Mouse (Mus musculus) B cell, adult 2 months (primary cell): ENCODE results near the gene Rnase13.
"Not testable (repeated sequence)": the region's sequence is repeated elsewhere in the genome, so short reads cannot be mapped to it uniquely, and the experiment has no call there.

Experiments
- DNase-seq, 2 experiments: peaks; one replicate each; pipeline ENCODE4 v3.0.0; 2022

The Rnase13 gene

GRCm38 (mm10) chr14:51922571-51922865, at the start of gene Rnase13:
Rnase13 (minus strand) TSS chr14:51922773.
- DNase-seq: no peak

DNA sequence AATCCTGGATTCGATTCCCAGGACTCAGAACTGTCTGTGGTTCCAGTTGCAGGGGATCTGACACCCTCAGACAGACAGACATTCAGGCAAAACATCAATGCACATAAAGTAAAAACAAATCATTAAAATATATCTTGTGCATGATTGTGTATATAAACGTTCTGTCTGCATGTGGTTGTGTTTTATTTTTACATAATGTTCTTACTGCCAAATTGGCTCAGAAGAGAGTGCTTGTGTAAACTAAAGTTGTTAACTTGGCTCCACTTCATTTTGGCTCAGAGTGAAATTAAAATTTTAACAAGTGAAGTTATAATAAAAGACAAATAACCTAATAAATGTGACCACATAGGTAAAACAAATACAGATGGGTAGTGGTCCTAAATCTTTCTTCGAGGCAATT, 44.8 kb upstream of the Rnase13 start:
- DNase-seq: no peak

DNA sequence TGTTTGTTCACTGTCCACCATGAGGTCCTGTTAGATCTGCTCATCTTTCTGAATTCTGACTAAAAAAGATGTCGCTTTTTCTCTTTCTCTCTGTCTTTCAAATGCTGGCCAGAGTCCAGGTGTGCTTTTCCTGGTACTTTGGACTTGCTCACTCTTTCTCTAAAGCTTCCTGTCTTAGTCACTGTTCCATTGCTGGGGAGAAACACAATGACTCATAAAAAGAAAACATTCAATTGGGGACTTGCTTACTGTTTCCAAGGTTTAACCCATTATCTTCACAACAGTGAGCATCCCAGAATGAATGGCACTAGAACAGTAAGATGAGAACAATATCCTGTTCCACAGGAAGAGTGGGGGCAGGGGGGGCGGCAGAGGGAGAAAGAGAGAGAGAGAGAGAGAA, 37.7 kb upstream of the Rnase13 start:
- DNase-seq: no peak

DNA sequence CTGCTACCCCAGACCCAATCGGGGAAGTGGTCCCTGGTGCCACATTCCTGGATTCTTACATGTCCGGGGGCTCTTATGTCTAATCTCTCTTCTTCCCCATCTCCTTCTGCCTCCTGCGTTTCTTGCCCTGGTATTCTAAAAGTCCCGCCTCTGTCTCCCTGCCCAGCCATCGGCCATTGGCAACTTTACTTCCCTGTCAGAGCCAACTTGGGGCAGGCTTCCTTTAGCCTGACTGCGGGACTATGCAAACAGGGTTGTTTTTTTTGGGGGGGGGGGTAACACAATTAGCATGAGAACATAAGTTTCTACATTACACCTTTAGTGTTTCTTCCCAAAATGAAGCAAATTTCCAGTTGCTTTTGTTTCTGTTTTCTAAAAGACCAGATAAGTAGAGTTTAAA, 20.8 kb upstream of the Rnase13 start:
- no peak for DNase-seq

DNA sequence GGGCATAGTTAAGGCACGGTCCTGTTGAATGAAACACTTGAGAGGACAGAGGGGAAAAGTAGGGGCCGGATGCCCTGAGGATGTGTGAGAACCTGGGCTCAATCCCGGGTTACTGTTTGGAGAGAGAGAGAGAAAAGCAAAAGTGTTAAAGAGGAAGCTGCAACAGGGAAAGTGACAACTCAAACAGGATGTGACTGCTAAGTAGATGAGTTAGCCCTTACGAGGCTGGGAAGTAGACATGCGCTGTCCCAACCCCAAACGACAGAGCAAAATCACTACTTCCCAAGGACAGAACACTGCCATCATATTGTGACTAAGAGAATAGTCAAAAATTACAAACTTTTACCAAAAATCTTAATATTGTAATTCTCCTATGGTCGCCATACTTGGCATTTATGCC, 19.7 kb upstream of the Rnase13 start:
- no peak for DNase-seq

DNA sequence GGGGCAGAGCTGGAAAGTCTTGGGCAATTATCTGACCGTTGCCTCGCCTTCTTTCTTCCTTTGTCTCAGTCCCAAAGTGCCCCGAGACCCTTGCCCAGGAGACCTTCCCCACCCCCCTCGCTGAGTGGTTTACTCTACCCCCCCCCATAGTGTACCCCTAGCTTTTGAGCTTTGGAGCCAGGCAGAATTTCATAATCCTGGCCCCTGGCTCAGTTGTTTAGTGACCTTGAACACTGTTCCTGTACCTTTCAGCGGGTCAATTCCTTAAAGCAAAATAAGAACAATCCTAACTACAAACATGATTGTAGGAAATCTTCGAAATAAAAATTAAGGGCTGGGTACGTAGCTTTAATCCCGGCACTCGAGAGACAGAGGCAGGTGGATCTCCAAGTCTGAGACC, 19.0 kb upstream of the Rnase13 start:
- no peak for DNase-seq

- no peak for DNase-seq
These were observed 18.5 kb upstream of the Rnase13 start for GRCm38 (mm10) chr14:51940944-51941560.

GRCm38 (mm10) chr14:51939005-51939404, 16.4 kb upstream of the Rnase13 start:
- DNase-seq: no peak

DNA sequence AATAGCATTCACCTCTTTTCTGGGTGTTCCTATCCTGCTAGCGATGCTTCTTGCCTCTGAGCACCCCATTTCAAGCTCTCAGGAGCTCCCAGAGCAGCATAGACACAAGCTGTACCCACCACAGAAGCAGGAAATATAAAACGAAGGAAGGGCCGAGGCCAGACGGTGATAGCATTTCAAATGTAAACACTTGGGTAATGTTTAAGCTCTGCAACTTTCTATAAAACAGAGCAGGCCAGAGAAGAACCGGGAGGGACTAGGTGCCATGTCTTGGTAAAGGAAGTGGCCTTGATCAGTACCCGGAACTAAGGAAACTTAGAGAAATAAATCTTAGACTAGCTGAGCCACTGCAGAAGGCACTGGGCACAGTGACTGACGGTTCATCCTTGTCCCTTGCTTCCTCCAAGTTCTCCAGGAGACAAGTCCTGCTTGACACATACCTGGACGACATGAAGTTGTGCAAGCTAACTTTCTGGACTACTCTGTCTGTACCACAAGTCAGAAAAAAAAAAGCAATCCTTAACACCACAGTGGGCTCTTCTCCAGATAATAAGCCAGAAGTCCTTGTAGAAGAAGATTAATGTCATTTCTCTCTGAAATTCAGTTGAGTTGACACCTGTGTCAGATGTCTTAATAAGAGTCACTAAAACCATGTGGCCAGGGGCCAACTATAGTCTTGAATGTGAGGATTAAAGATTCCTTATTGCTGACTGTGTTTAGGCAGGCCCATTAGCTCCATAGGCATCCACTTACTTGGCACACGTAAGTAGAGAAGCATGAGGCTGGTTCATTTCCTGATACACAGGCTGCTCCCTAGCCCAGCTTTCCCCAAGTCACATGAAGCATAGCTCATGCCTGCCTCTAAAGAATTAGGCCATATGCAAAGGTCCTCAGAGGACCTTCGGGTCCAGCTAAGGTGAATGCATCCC, 9.8 kb upstream of the Rnase13 start:
- no peak for DNase-seq

DNA sequence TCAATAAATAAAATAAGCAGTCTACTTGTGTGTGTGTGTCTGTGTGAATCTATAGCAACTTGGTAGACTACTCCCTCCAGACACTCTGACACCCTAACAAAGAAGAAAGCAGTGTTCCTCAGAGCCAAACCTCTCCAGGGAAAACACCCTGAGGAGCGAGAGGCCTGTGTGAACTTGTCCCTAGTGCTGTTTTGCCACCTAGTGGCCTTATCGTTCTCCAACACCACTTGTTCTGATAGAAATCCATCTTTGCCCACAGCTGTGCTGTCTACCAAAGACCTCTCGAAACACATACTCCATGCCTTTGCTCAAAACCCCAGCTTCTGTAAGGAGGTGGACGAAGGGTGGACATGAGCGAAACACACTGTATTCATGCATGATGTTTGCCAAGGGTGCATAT, 8.3 kb upstream of the Rnase13 start:
- no peak for DNase-seq

- no peak for DNase-seq
These were observed 7.4 kb upstream of the Rnase13 start for GRCm38 (mm10) chr14:51929968-51930367.

- no peak for DNase-seq
These were observed 6.9 kb upstream of the Rnase13 start for GRCm38 (mm10) chr14:51929309-51929943.

DNA sequence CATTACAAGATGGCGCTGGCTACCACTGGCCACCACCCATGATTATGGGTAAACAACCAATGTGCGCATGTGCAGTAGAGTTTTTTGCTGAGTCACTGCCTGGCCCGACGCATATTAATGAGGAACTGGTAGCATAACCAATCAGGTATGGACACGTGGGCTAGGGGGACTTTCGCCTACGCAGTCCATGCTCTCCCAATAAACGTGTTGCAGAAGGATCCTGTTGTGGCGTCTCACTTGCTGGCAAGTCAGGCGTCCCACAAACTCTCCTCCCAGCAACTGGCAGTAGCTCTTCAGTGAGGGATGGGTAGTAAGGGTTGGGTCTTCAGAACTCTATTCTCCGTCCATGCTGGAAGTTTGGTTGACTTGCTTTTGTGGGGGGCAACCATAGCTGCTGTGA, 4.4 kb upstream of the Rnase13 start:
- not testable (repeated sequence) for DNase-seq

GRCm38 (mm10) chr14:51923492-51923891, 919 bp upstream of the Rnase13 start:
- no peak for DNase-seq

DNA sequence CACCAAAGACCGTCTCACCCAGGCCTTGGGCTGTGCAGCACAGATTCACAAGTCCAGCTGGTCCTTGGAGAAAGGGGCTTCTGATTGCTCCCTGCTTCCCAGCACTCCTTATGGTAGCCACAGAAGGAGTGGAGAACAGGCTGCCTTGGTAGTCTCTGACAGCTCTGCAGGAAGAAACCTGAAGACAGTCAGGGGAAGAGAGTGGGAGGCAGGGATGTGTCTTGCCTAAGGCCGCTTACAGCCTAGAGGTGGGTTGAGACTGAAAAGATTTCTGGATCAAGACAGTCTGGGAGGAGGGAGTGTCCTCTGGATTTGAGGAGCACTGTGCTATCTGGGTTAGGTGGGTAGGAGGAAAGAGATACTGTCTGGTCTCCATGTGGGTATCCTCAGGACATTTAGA, 337 bp upstream of the Rnase13 start:
- no peak for DNase-seq

DNA sequence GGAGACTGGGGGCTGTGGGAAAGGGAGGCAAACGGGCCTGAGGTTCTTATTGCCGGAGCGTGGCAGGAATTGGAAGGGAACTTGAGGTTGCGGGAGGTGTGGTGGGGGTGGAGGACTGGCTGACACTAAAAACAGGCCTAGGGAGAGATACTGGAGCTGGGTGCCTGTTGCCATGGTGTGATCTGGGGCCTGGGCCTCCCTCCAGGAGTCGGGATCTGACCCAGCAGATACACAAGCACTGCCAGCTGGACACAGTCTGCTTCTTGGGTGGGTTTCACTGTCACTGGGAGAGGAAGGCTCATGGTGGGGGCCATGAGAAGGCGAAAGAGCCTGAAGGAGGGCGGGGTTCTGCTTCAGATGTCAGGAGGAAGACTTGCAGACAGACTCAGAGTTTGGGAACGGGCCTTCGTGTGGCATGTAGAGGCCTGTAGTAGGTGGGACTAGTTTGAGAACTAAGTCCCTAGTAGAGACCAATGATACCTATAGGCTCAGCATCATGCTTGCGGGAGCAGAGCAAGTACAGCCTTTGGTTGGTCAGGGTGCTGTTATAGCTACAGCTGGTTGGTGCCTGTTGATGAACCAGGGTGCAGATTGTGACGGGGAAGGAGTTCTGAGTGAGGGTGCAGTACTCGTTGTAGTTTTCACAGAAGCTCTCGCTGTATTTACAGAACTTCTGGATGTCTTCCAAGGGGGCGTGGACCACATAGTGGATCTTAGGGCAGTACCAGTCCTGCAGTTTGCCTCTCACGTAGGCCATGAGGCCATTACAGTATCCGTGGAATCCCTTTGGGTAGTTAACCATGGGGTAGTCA, 608 bp downstream of the Rnase13 start:
- DNase-seq: no peak

GRCm38 (mm10) chr14:51918966-51919365, 3.6 kb downstream of the Rnase13 start:
- DNase-seq: no peak

DNA sequence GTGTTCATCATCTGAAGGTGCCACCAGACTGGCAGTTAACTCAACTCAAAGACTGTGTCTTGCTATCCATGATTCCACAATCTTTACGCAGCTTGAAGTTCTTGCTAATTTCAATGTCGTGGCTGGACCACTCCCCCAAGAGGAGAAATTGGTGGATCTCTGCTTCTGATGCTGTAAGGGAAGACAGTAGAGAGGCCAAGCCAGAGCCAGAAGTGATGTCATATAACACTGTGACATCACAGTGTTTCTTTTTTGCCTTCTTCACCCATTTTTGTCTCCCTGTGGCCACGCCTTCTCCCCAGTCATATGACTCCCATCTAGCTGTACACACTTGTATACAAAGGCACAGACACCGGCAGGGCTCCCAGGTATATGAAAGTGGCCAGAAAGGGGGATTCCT, 4.4 kb downstream of the Rnase13 start, which contains the start of gene Tppp2:
Tppp2 (plus strand) TSS at position 301 of the 400 bp plus-strand sequence.
- no peak for DNase-seq

DNA sequence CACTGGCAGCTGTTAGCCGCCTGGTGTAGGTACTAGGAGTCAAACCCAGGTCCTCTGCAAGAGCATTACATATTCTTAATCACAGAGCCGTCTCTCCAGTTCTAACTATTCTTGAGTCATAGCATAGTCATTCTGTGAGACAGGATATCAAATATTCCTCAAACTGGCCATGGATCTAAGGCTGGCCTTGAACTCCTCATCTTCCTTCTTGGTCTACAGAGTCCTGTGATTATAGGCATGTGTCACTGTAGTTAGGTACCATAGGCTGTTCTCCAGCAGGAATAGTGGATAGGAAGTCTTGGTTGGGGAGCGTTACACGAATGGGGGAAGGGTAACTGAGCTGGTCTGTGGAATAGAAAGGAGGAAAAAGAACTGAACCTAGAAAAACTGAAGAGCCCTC, 6.0 kb downstream of the Rnase13 start:
- no peak for DNase-seq

DNA sequence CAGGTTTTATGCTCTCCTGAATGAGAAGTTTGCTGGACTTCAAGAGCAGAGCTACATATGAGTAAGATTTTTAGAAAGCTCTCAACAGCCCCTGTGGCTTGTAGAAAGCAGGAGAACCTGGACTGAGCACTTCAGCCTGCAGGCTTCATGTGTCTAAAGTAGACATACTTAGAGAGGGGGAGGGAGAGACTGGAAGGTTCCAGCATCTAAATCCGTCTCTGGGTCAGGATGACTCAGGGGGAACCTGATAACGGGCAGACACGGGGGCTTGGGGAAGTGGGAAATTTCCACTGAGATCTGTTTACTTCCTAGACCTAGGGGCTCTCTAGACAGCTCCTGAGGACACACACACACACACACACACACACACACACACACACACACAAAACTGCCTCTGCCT, 7.5 kb downstream of the Rnase13 start:
- no peak for DNase-seq

GRCm38 (mm10) chr14:51913960-51914762, 8.4 kb downstream of the Rnase13 start, which contains the start of gene Ndrg2:
Ndrg2 (minus strand) TSS chr14:51914158.
- peak in 1 of 2 experiments; percentile 2 for DNase-seq
